Mouse (Mus musculus): ENCODE measurements around the gene Tdp2. TPM values are rescaled to one million over a fixed set of nuclear protein-coding genes. Genes with fewer than 3 reads are reported as not detected.

Tdp2 gene
- total and polyA plus RNA-seq, 3 experiments = 33.1 to 45.3 TPM; not detected in 1

DNA sequence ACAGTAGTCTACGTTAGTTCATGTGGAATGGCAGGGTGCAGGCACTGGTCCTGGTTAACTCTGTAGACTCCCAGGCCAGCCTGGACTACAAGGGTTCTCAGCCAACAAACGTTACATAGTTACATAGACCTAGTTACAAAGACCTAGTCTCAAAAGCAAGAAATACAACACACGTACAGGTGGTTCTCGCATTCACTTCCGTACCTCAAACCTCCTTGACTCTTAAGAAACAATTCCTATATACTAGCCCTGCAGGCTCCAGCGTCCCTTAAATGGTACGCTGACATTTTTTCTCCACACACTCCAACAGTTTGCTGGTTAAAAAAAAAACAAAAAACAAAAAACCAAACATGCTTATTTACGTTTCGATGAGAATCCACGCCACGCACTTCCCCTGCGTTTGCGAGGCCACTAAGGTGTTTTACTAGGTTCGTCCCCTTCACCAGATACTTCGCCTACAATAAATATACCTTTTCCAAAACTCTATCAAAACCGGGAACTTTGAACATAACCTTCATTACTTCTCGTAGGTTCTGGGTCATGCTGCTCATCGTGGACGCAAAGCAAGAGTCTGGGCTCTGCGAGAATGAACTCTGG is 625 bp upstream of the Tdp2 start (continued):
- TF ChIP-seq USF2 (IDR thresholded peaks at IDR 0.05; ENCODE audit: borderline replicate concordance in 1 of 2, insufficient read depth in 1 of 2, low read depth in 1 of 2, low read length in 2 of 2) (no peak), MYB (IDR thresholded peaks at IDR 0.05; ENCODE audit: low read depth, low read length) (no peak), POLR2AphosphoS5 (IDR thresholded peaks at IDR 0.05; ENCODE audit: borderline replicate concordance, low read depth, low read length) (no peak), MXI1 (IDR thresholded peaks at IDR 0.05; ENCODE audit: low read depth, low read length) (0 out of 2 replicates have a peak, but pooled peaks have one; percentile 23)

DNA sequence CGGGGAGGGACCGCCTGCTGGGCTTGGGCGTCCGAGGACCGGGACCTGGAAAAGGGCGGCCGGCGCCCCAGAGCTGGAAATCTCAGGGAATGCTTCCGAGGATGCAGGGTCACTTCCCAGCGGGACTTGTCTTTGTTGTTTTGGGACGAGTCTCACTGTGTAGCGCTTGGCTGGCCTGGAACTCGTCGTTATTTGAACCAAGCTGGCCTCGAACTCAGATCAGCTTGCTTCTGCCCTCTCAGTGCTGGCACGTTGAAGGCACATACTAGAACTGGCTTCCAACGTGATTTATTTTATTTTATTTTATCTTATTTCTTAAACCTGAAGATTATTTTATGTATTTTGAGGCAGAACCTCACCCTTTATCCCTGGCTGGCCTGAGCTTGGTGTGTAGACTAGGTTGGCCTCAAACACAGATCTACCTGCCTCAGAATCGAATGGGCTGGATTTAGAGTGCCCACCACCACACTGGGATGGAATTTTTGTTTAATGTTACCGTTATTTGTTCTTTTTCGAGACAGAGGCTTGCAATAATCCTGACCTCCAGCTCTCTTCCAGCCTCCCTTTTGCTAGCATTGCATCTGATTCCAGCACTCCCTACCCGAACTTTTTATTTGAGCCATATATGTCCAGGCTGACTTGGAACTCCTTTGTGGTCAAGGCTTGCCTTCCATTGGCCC is 792 bp downstream of the Tdp2 start:
- DNase-seq (ENCODE audit: low read depth, low spot score) = peak; percentile 59

DNA sequence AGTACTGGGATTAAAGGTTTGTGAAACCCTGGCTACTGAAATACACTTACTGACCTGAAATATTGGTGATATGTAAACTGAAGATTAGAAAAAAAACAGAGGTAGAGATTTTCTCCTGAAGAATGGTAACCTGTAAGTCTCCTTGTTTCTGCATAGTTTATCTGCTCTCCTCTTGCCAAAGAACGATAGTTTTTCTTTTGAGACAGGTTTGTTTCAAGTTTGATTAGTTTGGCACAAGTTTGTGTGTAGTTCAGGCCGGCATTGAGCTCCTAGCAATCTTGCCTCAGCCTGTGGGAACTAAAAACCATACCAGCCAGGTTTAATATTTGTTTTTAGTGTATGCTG is 1.3 kb downstream of the Tdp2 start:
- Histone ChIP-seq H3K4me1 (ENCODE audit: control insufficient read depth in 1 of 2, insufficient read depth in 2 of 2, low read length in 2 of 2) (no peaks in the 10 kb centered on the region; a peak in 3 of 4 replicates), H3K27ac (ENCODE audit: control insufficient read depth, low read depth, low read length) (no peak overlapping the region), H3K4me3 (ENCODE audit: control insufficient read depth in 1 of 2, insufficient read depth in 1 of 2, low read depth in 2 of 2, low read length in 2 of 2) (peak overlapping the region; percentile 95 to 97), H3K36me3 (ENCODE audit: control insufficient read depth in 1 of 2, insufficient read depth in 2 of 2, low read length in 2 of 2) (peaks cover 17 to 24% of the 10 kb centered on the region in 2 experiments), H3K79me2 (ENCODE audit: control insufficient read depth, insufficient read depth, low read length, poor library complexity) (peaks cover 54% of the 10 kb centered on the region), H3K9me3 (replicated peaks; ENCODE audit: insufficient read depth, low read length) (no peaks in the 10 kb centered on the region), H3K27me3 (ENCODE audit: control insufficient read depth in 1 of 2, insufficient read depth in 2 of 2, low read length in 2 of 2) (no peaks in the 10 kb centered on the region), H3K9ac (ENCODE audit: control insufficient read depth, low read depth, low read length, poor library complexity, severe bottlenecking) (peak overlapping the region; percentile 99)
- DNase-seq (ENCODE audit: low read depth, low spot score) = no peak
- no peak for TF ChIP-seq TCF12 (IDR thresholded peaks at IDR 0.05; ENCODE audit: low read depth, low read length)
- no peak for TF ChIP-seq USF1 (IDR thresholded peaks at IDR 0.05; ENCODE audit: low read depth, low read length)
- TF ChIP-seq NRF1 (IDR thresholded peaks at IDR 0.05; ENCODE audit: insufficient read depth, low read depth, low read length, poor library complexity, severe bottlenecking) = no peak
- TF ChIP-seq MAFK (IDR thresholded peaks at IDR 0.05; ENCODE audit: borderline replicate concordance, low read depth, low read length) = no peak
- no peak for TF ChIP-seq POLR2AphosphoS5 (IDR thresholded peaks at IDR 0.05; ENCODE audit: borderline replicate concordance, low read depth, low read length)
- no peak for TF ChIP-seq ZMIZ1 (IDR thresholded peaks at IDR 0.05; ENCODE audit: low read depth, low read length)
- no peak for TF ChIP-seq ZNF384 (IDR thresholded peaks at IDR 0.05; ENCODE audit: low read depth, low read length)
- TF ChIP-seq CTCF (IDR thresholded peaks at IDR 0.05 in 2 of 3, conservative IDR thresholded peaks at IDR 0.05 in 1 of 3; ENCODE audit: control insufficient read depth in 1 of 3, insufficient read depth in 1 of 3, low read depth in 2 of 3, low read length in 3 of 3, poor library complexity in 1 of 3, severe bottlenecking in 1 of 3) = no peak
- no peak for TF ChIP-seq ELF1 (IDR thresholded peaks at IDR 0.05; ENCODE audit: low read depth, low read length)
- no peak for TF ChIP-seq UBTF (IDR thresholded peaks at IDR 0.05; ENCODE audit: borderline replicate concordance, insufficient read depth, low read depth, low read length)
- TF ChIP-seq POLR2A (IDR thresholded peaks at IDR 0.05; ENCODE audit: control insufficient read depth in 1 of 2, insufficient read depth in 1 of 2, low read depth in 1 of 2, low read length in 2 of 2, poor library complexity in 1 of 2) = no peak
- no peak for TF ChIP-seq GATA1 (IDR thresholded peaks at IDR 0.05; ENCODE audit: low read depth, low read length)
- TF ChIP-seq GABPA (IDR thresholded peaks at IDR 0.05; ENCODE audit: low read depth, low read length) = no peak

More for the DNA sequence above, 792 bp downstream of the Tdp2 start:
- peaks cover 52% of the 10 kb centered on the region for H3K79me2 ChIP-seq (ENCODE audit: control insufficient read depth, insufficient read depth, low read length, poor library complexity)
- H3K4me1 ChIP-seq (ENCODE audit: control insufficient read depth in 1 of 2, insufficient read depth in 2 of 2, low read length in 2 of 2) = no peaks in the 10 kb centered on the region; a peak in 3 of 4 replicates
- no peaks in the 10 kb centered on the region for H3K9me3 ChIP-seq (replicated peaks; ENCODE audit: insufficient read depth, low read length)
- peak overlapping the region; percentile 83 for H3K27ac ChIP-seq (ENCODE audit: control insufficient read depth, low read depth, low read length)
- H3K36me3 ChIP-seq (ENCODE audit: control insufficient read depth in 1 of 2, insufficient read depth in 2 of 2, low read length in 2 of 2) = peaks cover 14 to 24% of the 10 kb centered on the region in 2 experiments
- peak overlapping the region; percentile 99 for H3K9ac ChIP-seq (ENCODE audit: control insufficient read depth, low read depth, low read length, poor library complexity, severe bottlenecking)
- no peaks in the 10 kb centered on the region for H3K27me3 ChIP-seq (ENCODE audit: control insufficient read depth in 1 of 2, insufficient read depth in 2 of 2, low read length in 2 of 2)
- TF ChIP-seq POLR2A (IDR thresholded peaks at IDR 0.05; ENCODE audit: control insufficient read depth in 1 of 2, insufficient read depth in 1 of 2, low read depth in 1 of 2, low read length in 2 of 2, poor library complexity in 1 of 2) = no peak
- peak; percentile 52; the same call in 1 of the 2 replicates for TF ChIP-seq CHD1 (IDR thresholded peaks at IDR 0.05; ENCODE audit: low read depth, low read length)
- TF ChIP-seq SIN3A (IDR thresholded peaks at IDR 0.05; ENCODE audit: low read length) = no peak
- TF ChIP-seq MYB (IDR thresholded peaks at IDR 0.05; ENCODE audit: low read depth, low read length) = no peak
- TF ChIP-seq E2F4 (IDR thresholded peaks at IDR 0.05; ENCODE audit: borderline replicate concordance, low read depth, low read length) = no peak
- 0 out of 2 replicates have a peak, but pooled peaks have one; percentile 20 for TF ChIP-seq TCF12 (IDR thresholded peaks at IDR 0.05; ENCODE audit: low read depth, low read length)
- TF ChIP-seq POLR2AphosphoS2 (IDR thresholded peaks at IDR 0.05; ENCODE audit: low read length) = no peak
- no peak for TF ChIP-seq UBTF (IDR thresholded peaks at IDR 0.05; ENCODE audit: borderline replicate concordance, insufficient read depth, low read depth, low read length)
- TF ChIP-seq ETS1 (IDR thresholded peaks at IDR 0.05; ENCODE audit: low read depth, low read length) = no peak
- TF ChIP-seq USF1 (IDR thresholded peaks at IDR 0.05; ENCODE audit: low read depth, low read length) = no peak
- no peak for TF ChIP-seq USF2 (IDR thresholded peaks at IDR 0.05; ENCODE audit: borderline replicate concordance in 1 of 2, insufficient read depth in 1 of 2, low read depth in 1 of 2, low read length in 2 of 2)
- no peak for TF ChIP-seq BHLHE40 (IDR thresholded peaks at IDR 0.05; ENCODE audit: borderline replicate concordance, low read depth, low read length)
- no peak for TF ChIP-seq CTCF (IDR thresholded peaks at IDR 0.05 in 2 of 3, conservative IDR thresholded peaks at IDR 0.05 in 1 of 3; ENCODE audit: control insufficient read depth in 1 of 3, insufficient read depth in 1 of 3, low read depth in 2 of 3, low read length in 3 of 3, poor library complexity in 1 of 3, severe bottlenecking in 1 of 3)
- TF ChIP-seq MEF2A (IDR thresholded peaks at IDR 0.05; ENCODE audit: extremely low read depth, insufficient replicate concordance, low read depth, low read length, poor library complexity, severe bottlenecking) = no peak
- TF ChIP-seq NRF1 (IDR thresholded peaks at IDR 0.05; ENCODE audit: insufficient read depth, low read depth, low read length, poor library complexity, severe bottlenecking) = no peak
- H3K4me3 ChIP-seq (ENCODE audit: control insufficient read depth in 1 of 2, insufficient read depth in 1 of 2, low read depth in 2 of 2, low read length in 2 of 2) = peak overlapping the region; percentile 95 to 97
